Mouse (Mus musculus): ENCODE measurements at regions not wholly inside any gene's neighbourhood (a gene's known extent, or its start where the extent isn't known, plus 50 kb on each side); places are given as distances from the start of the nearest gene placed in this dataset.
"Not testable (repeated sequence)": the region's sequence is repeated elsewhere in the genome, so short reads cannot be mapped to it uniquely, and the experiment has no call there.

DNA sequence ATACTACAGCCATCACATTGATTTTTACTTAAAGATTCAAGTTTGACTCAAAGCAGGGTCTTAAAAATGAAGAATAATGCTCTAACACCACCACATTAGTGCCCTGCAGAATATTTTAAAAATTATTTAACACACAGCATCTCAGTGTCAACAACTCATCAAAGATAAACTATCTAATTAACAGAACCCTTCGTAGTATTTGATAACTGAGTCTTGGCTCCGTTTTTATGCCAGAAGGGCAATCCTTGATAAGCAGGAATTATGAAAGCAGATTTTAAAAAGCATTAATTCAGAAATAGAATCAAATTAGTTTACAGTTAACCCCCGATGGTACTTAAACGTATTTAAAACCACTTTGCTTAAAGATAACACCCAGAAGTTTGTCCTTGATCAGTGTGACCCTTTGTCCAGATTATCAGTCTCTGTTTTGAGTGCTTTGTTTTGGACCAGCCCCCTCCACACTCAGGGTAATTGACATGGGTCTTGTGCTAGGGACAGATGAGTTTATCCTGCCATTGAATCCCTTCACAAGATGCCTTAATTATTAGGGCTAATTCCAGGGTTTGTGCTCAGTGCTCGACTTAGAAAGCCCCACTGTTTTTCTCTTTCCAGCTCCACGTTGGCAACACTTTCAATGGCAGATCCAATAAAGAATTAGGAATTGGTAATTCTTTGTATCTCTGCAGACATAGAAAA, 69.4 kb upstream of the Dph6 start:
- no peak for ATAC-seq (replicated peaks in 1 of 2; ENCODE audit: insufficient read depth in 1 of 2, low FRiP score in 2 of 2, low TSS enrichment in 1 of 2, low read depth in 1 of 2, poor library complexity in 2 of 2, severe bottlenecking in 2 of 2)

DNA sequence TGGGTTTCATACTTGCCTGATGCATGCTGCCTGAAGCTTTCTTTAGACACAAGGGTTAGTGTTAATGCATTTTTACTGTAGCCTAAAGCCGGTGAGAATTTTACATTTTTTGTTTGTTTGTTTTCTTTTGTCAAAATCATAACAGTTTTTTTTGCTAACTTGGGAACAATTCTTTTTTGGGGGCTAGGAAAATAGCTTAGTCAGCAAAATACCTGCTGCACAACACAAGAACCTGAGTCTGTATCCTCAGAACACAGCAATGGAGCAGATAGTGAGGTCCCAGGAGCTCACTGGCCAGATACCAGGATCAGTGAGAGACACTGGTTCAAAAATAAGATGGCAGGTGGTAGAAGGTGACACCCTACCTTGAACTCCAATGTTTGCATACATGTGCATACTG, 72.4 kb upstream of the Dph6 start:
- no peak for ATAC-seq (replicated peaks in 1 of 2; ENCODE audit: insufficient read depth in 1 of 2, low FRiP score in 2 of 2, low TSS enrichment in 1 of 2, low read depth in 1 of 2, poor library complexity in 2 of 2, severe bottlenecking in 2 of 2)

DNA sequence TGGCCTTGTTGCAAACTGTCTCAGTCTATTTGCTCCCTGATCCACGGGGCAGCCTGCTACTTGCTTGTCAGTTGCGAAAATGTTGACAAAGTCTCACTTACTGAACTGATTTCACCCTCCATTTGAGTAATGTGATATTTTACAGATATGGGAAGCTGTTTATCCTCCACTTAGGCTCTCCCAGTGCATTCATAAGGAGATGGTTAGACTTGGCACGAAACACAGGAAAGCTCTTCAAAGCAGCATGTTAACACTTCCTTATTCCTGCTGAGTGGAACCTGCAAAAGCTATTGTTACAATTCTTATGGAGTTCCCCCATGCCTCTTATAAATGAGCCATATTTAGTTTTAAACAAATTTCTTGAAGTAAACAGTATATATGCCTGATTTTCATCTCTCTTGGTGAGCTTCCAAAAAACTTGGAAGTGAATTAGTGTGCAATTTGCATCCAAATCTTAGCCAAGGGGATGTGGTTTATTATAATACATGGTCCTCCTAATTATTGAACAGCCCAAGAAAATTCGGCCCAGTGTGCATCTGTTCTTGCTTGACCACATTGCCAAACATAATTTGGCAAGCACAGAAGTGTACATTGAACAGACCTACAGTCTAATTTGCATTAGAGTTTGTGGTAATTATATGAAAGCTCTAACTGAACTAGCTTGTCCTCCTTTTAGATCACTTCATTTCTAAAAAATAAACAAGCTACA, 80.3 kb upstream of the Dph6 start:
- ATAC-seq (replicated peaks in 1 of 2; ENCODE audit: insufficient read depth in 1 of 2, low FRiP score in 2 of 2, low TSS enrichment in 1 of 2, low read depth in 1 of 2, poor library complexity in 2 of 2, severe bottlenecking in 2 of 2), result no peak

DNA sequence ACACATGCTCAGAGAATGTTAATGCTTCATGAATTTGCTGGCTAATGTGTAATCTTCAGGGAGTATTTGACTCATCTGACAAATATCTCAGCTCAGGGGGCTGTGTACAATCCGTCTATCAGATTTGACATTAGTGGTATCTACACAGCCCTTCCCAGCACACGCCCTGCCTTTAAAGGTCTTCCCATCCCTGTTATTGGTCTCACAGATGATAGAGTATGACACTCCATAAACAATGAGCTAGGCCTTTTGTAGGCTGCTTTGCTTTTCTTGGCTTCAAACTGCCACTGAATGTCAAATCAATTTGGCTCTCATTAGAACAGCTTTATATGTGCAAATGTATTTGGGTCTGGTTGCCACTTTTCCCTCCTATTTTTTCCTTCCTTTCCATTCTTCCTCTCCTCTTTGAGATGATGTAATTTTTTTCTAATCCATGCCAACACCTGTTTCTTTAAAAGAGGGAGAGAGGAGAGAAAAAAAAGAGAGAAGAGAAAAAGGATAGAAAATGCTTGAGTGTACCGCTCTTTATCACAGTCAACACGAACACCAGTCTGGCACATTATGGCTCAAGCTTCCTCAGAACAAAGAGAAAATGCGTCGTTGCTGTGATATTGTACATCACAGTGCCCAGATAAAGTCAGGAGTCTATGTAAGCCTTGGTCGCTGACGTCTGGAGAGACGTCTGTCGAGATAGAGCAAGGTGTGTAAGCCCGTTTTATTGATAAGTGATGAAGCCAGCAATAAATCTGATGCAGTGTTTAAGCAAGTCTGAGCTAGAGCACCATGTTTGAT, 84.9 kb upstream of the Dph6 start:
- no peak for ATAC-seq (replicated peaks in 1 of 2; ENCODE audit: insufficient read depth in 1 of 2, low FRiP score in 2 of 2, low TSS enrichment in 1 of 2, low read depth in 1 of 2, poor library complexity in 2 of 2, severe bottlenecking in 2 of 2)

DNA sequence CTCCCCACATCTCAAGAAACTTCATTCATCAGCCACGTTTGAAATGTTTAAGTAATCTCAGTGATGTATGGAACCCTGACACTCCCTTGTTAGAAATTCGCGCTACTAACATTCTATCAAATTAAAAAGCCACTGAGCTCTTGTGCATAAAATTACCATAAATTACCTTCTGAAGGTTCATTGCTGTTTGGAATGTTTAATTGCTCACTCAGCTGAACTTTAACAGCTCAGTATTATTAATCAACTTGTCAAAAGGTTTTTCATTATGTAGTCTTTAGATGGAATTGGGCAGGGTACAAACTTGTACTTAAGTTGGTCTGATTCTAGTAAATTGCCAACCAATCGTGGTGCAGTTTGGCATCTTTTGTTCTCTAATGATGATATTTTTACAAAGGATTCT, 108.5 kb upstream of the Dph6 start:
- no peak for ATAC-seq (replicated peaks in 1 of 2; ENCODE audit: insufficient read depth in 1 of 2, low FRiP score in 2 of 2, low TSS enrichment in 1 of 2, low read depth in 1 of 2, poor library complexity in 2 of 2, severe bottlenecking in 2 of 2)

DNA sequence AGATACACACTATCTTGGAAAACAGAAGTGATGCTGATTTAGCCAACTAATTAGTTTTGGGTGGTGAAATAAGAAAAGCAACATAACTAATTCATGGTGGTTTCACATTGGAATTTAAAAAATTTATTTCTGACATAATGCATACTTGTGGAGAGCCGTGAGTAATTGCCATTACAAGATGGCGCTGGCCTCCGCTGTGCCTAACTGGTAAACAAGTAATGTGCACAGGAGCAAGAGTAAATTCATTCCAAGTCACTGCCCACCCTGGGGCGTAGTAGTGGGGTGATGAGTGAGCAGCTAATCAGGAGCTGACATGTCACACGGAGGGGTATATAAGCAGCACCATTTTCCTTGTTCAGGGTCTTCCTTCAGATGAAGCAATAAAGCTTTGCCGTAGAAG, 119.0 kb upstream of the Dph6 start:
- not testable (repeated sequence) for ATAC-seq (replicated peaks in 1 of 2; ENCODE audit: insufficient read depth in 1 of 2, low FRiP score in 2 of 2, low TSS enrichment in 1 of 2, low read depth in 1 of 2, poor library complexity in 2 of 2, severe bottlenecking in 2 of 2)

DNA sequence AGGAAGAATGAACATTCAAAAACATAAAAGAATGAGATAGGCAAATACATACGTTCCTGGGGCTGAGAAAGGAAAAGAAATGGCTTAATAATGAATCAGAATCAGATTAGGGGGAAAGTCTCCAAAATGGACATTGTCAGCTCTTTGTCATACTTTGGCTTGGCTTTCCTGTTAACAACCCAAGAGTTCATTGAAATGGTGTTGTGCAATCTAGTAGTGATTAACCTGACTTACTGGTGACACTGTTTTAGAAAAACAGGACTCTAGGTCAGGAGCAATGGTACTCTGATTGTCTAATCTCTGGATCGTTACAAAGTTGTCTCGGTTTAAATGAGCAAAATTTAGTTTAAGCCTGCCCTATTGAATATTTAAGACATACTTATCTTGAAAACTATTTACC, 119.5 kb upstream of the Dph6 start:
- ATAC-seq (replicated peaks in 1 of 2; ENCODE audit: insufficient read depth in 1 of 2, low FRiP score in 2 of 2, low TSS enrichment in 1 of 2, low read depth in 1 of 2, poor library complexity in 2 of 2, severe bottlenecking in 2 of 2), result no peak

DNA sequence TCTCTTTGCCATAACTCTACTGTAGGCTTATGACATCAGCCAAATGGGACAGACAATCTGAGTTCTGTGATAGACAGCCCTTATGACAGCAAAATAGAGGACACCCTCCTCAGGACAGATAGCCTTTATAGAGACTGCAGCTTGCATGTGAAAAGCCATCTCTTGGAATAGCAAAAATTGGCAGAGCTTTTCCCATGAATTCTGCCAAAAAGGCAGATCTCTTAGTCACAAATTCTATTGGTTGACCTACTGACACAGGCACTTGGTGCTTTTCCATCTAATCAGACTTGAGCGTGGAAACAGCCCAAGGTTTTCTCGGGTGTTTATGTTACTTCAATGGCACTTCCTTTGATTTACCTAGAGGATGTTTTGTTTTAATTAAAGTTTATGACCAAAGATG, 120.8 kb upstream of the Dph6 start:
- ATAC-seq (replicated peaks in 1 of 2; ENCODE audit: insufficient read depth in 1 of 2, low FRiP score in 2 of 2, low TSS enrichment in 1 of 2, low read depth in 1 of 2, poor library complexity in 2 of 2, severe bottlenecking in 2 of 2), result no peak

DNA sequence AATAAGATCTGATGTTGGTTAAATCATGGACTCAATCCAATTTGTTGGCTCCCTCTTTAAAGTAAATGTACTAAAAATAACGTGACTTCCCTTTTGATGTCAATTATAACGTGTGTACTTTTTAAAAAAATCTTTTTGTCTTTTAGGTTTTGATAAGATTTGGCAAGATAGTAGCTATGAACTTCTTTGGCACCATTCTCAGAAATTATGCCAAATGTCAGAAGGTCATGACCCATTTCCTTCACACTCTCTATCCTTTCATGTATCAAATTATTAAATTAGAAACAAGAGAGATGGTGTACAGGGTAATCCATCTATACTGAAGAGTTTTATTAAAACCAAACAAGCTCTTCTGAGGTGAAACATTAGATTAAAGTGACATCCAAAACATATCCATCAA, 121.4 kb upstream of the Dph6 start:
- no peak for ATAC-seq (replicated peaks in 1 of 2; ENCODE audit: insufficient read depth in 1 of 2, low FRiP score in 2 of 2, low TSS enrichment in 1 of 2, low read depth in 1 of 2, poor library complexity in 2 of 2, severe bottlenecking in 2 of 2)

DNA sequence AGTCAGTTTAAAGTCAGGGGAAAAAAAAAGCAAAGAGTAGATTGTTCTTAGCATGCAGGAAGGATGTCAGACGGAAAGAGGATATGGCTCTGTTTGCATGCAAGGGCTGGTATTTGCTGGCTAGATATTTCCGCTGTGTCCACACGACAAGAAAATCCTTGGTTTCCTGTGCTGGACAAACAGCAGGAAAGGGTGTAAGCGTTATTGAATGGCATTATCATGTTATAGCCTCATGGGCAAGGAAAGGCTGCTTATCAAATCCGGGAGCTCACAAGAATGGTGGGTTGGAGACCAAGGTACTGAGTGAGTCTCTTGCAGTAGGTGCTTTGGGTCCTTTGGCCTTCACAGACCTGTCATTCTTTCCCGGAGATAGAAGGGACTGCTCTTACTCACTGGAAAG, 127.7 kb upstream of the Dph6 start:
- ATAC-seq (replicated peaks in 1 of 2; ENCODE audit: insufficient read depth in 1 of 2, low FRiP score in 2 of 2, low TSS enrichment in 1 of 2, low read depth in 1 of 2, poor library complexity in 2 of 2, severe bottlenecking in 2 of 2), result no peak

DNA sequence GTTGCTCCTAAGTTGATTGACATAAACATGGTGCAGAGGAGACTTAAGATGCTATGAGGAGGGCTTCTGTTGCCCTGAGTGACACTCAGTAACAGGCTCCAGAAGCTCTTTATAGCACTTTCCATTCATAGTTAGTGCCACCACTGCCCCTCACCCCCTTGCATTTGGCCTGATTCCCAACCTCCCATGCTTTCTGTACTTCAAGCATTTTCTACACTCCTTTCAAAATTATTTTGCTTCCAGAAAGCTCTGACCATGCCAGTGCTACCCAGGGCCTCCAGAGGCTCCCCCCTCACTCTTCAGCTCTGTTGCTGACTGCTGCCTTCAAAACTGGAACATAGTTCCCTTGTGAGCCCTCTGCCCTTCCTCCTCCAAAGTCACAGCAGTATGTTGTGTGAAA, 129.4 kb upstream of the Dph6 start:
- ATAC-seq (replicated peaks in 1 of 2; ENCODE audit: insufficient read depth in 1 of 2, low FRiP score in 2 of 2, low TSS enrichment in 1 of 2, low read depth in 1 of 2, poor library complexity in 2 of 2, severe bottlenecking in 2 of 2), result no peak

DNA sequence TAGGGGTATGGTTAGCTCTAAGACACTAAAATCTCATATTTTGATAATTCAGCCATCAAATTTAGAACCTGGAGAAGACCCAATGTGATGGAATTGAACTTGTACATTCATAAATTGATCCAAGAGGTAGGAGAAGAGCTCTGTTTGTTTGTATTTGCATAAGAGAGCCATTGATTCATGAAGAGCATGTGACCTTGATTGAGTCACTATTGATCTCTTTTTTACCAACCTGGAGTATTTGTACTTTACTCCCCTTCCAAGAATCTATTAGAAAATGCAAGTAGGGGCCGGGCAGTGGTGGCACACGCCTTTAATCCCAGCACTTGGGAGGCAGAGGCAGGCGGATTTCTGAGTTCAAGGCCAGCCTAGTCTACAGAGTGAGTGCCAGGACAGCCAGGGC, 133.5 kb upstream of the Dph6 start:
- no peak for ATAC-seq (replicated peaks in 1 of 2; ENCODE audit: insufficient read depth in 1 of 2, low FRiP score in 2 of 2, low TSS enrichment in 1 of 2, low read depth in 1 of 2, poor library complexity in 2 of 2, severe bottlenecking in 2 of 2)

DNA sequence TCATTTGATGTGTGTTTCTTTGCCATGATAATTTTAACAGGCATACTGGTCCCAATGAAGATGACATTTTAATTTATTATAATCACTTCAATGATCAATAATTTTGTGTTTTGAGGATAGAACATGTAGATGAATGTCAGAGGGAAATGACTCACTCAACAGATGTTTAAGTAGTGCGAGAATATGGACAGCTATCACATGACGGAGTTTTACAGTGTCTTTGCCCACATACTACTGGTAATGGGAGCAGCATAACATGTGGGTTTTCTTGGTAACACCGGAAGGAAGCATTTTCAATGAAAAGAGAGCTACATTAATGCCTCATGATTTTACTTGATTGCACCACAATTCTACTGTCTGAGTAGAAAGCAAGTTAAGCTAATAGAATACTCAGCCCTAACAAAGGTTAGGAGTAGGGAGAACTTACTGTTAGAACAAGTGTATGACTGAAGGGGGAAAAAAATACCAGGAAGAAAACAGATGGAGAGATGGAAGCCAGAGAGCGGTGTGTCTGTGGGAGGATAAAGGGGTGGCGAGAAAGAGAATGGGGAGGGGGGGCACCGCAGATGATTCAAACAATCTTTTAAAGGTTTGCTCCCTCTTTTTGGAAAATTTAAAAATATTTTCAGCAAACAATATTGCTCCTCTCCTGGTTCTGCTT, 142.0 kb upstream of the Dph6 start:
- no peak for ATAC-seq (replicated peaks in 1 of 2; ENCODE audit: insufficient read depth in 1 of 2, low FRiP score in 2 of 2, low TSS enrichment in 1 of 2, low read depth in 1 of 2, poor library complexity in 2 of 2, severe bottlenecking in 2 of 2)

DNA sequence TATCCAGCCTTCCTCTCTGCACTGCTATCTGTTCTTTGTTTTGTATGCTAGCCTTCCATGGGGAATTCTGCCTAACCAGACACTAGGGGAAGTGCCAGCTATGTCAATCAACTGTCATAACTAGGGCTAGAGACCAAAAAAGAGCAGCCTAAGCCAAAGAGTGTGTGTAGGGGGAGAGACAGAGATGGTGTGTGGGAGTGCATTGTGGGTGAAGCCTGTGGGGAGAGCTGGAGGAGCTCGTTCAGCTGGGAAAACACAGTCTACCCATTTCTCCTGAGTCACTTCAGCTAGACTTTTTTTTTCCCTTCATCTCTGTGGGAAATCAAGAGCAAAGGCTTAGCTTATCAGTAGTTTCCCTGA, 142.5 kb upstream of the Dph6 start:
- no peak for ATAC-seq (replicated peaks in 1 of 2; ENCODE audit: insufficient read depth in 1 of 2, low FRiP score in 2 of 2, low TSS enrichment in 1 of 2, low read depth in 1 of 2, poor library complexity in 2 of 2, severe bottlenecking in 2 of 2)

DNA sequence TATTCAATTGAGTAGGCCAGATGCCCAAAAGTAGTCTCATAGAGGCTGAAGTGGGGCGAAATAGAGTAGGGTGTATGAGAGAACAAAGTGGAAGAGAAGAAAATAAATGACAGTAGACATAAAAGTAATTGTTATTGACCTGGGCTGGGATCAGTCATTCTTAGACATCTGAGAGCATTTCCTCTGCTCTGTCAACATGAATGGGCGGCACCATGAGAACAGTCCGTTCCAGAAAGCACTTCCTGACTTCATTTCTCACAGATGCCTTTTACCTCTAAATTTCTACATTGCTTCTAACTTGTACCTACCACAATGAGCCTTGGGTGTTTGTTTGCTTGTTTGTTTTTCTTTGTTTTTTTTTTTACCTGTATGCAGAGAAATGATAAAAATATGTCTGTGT, 148.5 kb upstream of the Dph6 start:
- no peak for ATAC-seq (replicated peaks in 1 of 2; ENCODE audit: insufficient read depth in 1 of 2, low FRiP score in 2 of 2, low TSS enrichment in 1 of 2, low read depth in 1 of 2, poor library complexity in 2 of 2, severe bottlenecking in 2 of 2)

DNA sequence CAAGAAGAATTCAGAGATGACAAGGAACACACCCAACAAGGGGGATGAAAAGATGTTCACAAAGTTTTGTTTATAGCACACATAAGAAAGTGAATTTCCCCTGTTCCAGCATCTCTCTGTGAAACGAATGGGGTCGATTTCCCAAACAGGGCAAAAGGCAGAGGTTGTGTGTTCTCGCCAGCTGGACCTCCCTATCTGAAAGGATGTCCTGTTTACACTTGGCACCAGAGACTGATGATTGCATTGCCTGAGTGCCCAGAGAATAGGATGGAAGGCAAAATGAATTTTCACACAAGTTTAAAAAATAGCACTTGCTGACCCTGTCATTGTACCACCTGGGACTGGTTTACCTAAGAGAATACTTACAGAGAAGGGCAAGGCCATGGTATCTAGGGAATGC, 149.2 kb upstream of the Dph6 start:
- no peak for ATAC-seq (replicated peaks in 1 of 2; ENCODE audit: insufficient read depth in 1 of 2, low FRiP score in 2 of 2, low TSS enrichment in 1 of 2, low read depth in 1 of 2, poor library complexity in 2 of 2, severe bottlenecking in 2 of 2)

DNA sequence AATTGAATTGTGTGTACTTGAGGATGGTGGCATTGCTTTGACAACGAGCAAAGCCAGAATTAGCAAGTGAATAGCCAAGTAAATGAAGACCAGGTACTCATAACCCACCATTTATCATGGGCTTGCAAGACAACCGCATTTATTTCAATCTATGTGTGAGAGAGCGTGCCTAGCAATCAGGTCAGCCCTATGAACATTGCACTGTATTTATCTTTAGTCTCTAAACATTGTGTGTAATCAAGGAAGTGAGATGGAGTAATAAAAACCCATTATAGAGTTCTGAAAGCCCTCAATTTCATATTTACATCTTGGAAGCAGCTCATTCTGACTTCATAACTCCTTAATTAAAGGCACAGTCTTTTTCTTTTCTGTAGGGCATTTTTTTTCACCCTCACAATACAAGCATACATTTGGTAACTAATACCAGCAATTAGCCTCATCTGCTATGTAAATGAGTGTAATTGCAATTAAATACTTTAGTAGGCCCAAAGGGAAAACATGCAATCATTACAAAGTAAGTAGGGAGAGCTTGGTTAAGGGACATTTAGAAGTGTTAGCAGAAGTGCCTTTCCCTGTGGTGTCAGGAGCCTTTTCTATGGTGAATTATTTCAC, 150.8 kb upstream of the Dph6 start:
- no peak for ATAC-seq (replicated peaks in 1 of 2; ENCODE audit: insufficient read depth in 1 of 2, low FRiP score in 2 of 2, low TSS enrichment in 1 of 2, low read depth in 1 of 2, poor library complexity in 2 of 2, severe bottlenecking in 2 of 2)

DNA sequence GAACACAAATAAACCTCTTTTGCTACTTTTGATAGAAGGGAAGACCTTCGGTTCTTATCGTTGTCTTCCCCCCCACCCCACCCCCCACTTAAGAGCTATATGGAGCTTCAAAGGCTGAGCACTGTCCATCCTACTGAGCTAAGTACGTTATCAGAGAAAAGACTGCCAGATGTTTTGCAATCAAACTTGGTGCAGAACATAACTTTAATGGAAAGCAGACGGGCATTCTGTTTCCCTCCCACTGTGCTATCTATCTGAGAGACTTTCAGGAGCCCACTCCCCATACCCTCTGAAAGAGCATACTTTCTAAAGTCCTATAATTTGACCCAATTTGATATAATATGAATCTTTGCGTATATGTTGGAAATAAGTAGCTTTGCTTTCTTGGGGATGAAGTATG, 153.3 kb upstream of the Dph6 start:
- ATAC-seq (replicated peaks in 1 of 2; ENCODE audit: insufficient read depth in 1 of 2, low FRiP score in 2 of 2, low TSS enrichment in 1 of 2, low read depth in 1 of 2, poor library complexity in 2 of 2, severe bottlenecking in 2 of 2), result no peak
